Mouse (Mus musculus): ENCODE results near the gene Phf19.

Phf19 gene

GRCm38 (mm10) chr2:34913218-34914068, at the start of gene Phf19:
Phf19 (minus strand) TSS chr2:34914026.
- peak; percentile 20 to 51 for DNase-seq (ENCODE audit: low read depth in 1 of 2, low spot score in 2 of 2)

- peak in 1 of 2 experiments; percentile 66 for DNase-seq (ENCODE audit: low read depth in 1 of 2, low spot score in 2 of 2)
Observed at GRCm38 (mm10) chr2:34963371-34963956, 49.6 kb upstream of the Phf19 start.

- DNase-seq (ENCODE audit: low read depth in 1 of 2, low spot score in 2 of 2), result peak in 1 of 2 experiments; percentile 55
Observed at GRCm38 (mm10) chr2:34962893-34963292, 49.1 kb upstream of the Phf19 start.

- no peak for DNase-seq (ENCODE audit: low read depth in 1 of 2, low spot score in 2 of 2)
Observed at GRCm38 (mm10) chr2:34962211-34962610, 48.4 kb upstream of the Phf19 start.

GRCm38 (mm10) chr2:34961481-34962036, 47.7 kb upstream of the Phf19 start, which contains the start of gene Traf1:
Traf1 (minus strand) TSS chr2:34961772.
- DNase-seq (ENCODE audit: low read depth in 1 of 2, low spot score in 2 of 2), result peak in 1 of 2 experiments; percentile 37

- DNase-seq (ENCODE audit: low read depth in 1 of 2, low spot score in 2 of 2), result no peak
Observed at GRCm38 (mm10) chr2:34960966-34961365, 47.1 kb upstream of the Phf19 start.

- DNase-seq (ENCODE audit: low read depth in 1 of 2, low spot score in 2 of 2), result no peak
Observed at GRCm38 (mm10) chr2:34960466-34960865, 46.6 kb upstream of the Phf19 start.

- peak in 1 of 2 experiments; percentile 44 for DNase-seq (ENCODE audit: low read depth in 1 of 2, low spot score in 2 of 2)
Observed at GRCm38 (mm10) chr2:34958582-34958981, 44.8 kb upstream of the Phf19 start.

GRCm38 (mm10) chr2:34958036-34958435, 44.2 kb upstream of the Phf19 start:
- DNase-seq (ENCODE audit: low read depth in 1 of 2, low spot score in 2 of 2), result peak; percentile 63 to 74

GRCm38 (mm10) chr2:34957405-34957804, 43.6 kb upstream of the Phf19 start:
- no peak for DNase-seq (ENCODE audit: low read depth in 1 of 2, low spot score in 2 of 2)

GRCm38 (mm10) chr2:34956941-34957340, 43.1 kb upstream of the Phf19 start:
- DNase-seq (ENCODE audit: low read depth in 1 of 2, low spot score in 2 of 2), result no peak

GRCm38 (mm10) chr2:34954344-34954743, 40.5 kb upstream of the Phf19 start:
- DNase-seq (ENCODE audit: low read depth in 1 of 2, low spot score in 2 of 2), result no peak

- DNase-seq (ENCODE audit: low read depth in 1 of 2, low spot score in 2 of 2), result no peak
Observed at GRCm38 (mm10) chr2:34953547-34954116, 39.8 kb upstream of the Phf19 start.

GRCm38 (mm10) chr2:34953018-34953417, 39.2 kb upstream of the Phf19 start:
- DNase-seq (ENCODE audit: low read depth in 1 of 2, low spot score in 2 of 2), result no peak

GRCm38 (mm10) chr2:34951469-34951868, 37.6 kb upstream of the Phf19 start:
- DNase-seq (ENCODE audit: low read depth in 1 of 2, low spot score in 2 of 2), result no peak

- no peak for DNase-seq (ENCODE audit: low read depth in 1 of 2, low spot score in 2 of 2)
Observed at GRCm38 (mm10) chr2:34948622-34949021, 34.8 kb upstream of the Phf19 start.

- DNase-seq (ENCODE audit: low read depth in 1 of 2, low spot score in 2 of 2), result no peak
Observed at GRCm38 (mm10) chr2:34946046-34946445, 32.2 kb upstream of the Phf19 start.

- DNase-seq (ENCODE audit: low read depth in 1 of 2, low spot score in 2 of 2), result no peak
Observed at GRCm38 (mm10) chr2:34945580-34945979, 31.8 kb upstream of the Phf19 start.

GRCm38 (mm10) chr2:34944761-34945160, 30.9 kb upstream of the Phf19 start:
- peak; percentile 60 to 74 for DNase-seq (ENCODE audit: low read depth in 1 of 2, low spot score in 2 of 2)

- DNase-seq (ENCODE audit: low read depth in 1 of 2, low spot score in 2 of 2), result no peak
Observed at GRCm38 (mm10) chr2:34943556-34944120, 29.8 kb upstream of the Phf19 start.

GRCm38 (mm10) chr2:34941061-34941675, 27.3 kb upstream of the Phf19 start:
- DNase-seq (ENCODE audit: low read depth in 1 of 2, low spot score in 2 of 2), result no peak

All from monocyte, adult 2 months (primary cell).